Mouse (Mus musculus) heart, embryonic 14.5 days (tissue): ENCODE results near the gene Dusp6. TPM values are rescaled to one million over a fixed set of nuclear protein-coding genes. Genes with fewer than 3 reads are reported as not detected.

ENCODE experiments used
- ATAC-seq: fragments of 200-750 bp; cut with Nextera tagmentation; 2 replicates; pipeline ENCODE4 v1.8.0; 2017; ENCODE audit warnings: low read depth, moderate TSS enrichment; ENCODE audit not compliant: insufficient number of reproducible peaks, insufficient read depth, low FRiP score
- H3K27ac ChIP-seq, 2 experiments: fragments of 200-500 bp in 1 of 2; fragments of 300-500 bp in 1 of 2; sonication (generic) in 1 of 2; replicated peaks in 1 of 2; 2 replicates each; pipeline ENCODE4 v1.5.1; 2012 to 2014; ENCODE audit warnings: low read depth in 2 of 2, low read length in 2 of 2, control low read depth in 1 of 2, mild to moderate bottlenecking in 1 of 2, mixed read lengths in 1 of 2; ENCODE audit not compliant: control insufficient read depth in 1 of 2, insufficient read depth in 1 of 2
- H3K27me3 ChIP-seq: fragments of 300-500 bp; sonication (generic); 2 replicates; pipeline ENCODE4 v1.6.1; 2014; ENCODE audit warnings: mild to moderate bottlenecking, low read length, control low read depth; ENCODE audit not compliant: control insufficient read depth, insufficient read depth
- H3K36me3 ChIP-seq: fragments of 300-500 bp; sonication (generic); 2 replicates; pipeline ENCODE4 v1.6.1; 2014; ENCODE audit warnings: mild to moderate bottlenecking, control low read depth, low read length, mixed read lengths; ENCODE audit not compliant: control insufficient read depth, insufficient read depth
- H3K4me1 ChIP-seq, 2 experiments: fragments of 200-500 bp in 1 of 2; fragments of 300-500 bp in 1 of 2; sonication (generic) in 1 of 2; 2 replicates each; pipeline ENCODE4 v1.6.1; 2012 to 2014; ENCODE audit warnings: low read length in 2 of 2, control low read depth in 1 of 2, mixed read lengths in 1 of 2; ENCODE audit not compliant: control insufficient read depth in 2 of 2, insufficient read depth in 2 of 2
- H3K4me2 ChIP-seq: fragments of 300-500 bp; sonication (generic); 2 replicates; pipeline ENCODE4 v1.6.1; 2014; ENCODE audit warnings: mild to moderate bottlenecking, low read length
- H3K4me3 ChIP-seq, 2 experiments: fragments of 200-500 bp in 1 of 2; fragments of 300-500 bp in 1 of 2; sonication (generic) in 1 of 2; 2 replicates each; pipeline ENCODE4 v1.5.1; 2012 to 2014; ENCODE audit warnings: low read length in 2 of 2, mild to moderate bottlenecking in 2 of 2, control low read depth in 1 of 2, low read depth in 1 of 2, moderate library complexity in 1 of 2; ENCODE audit not compliant: control insufficient read depth in 1 of 2, insufficient read depth in 1 of 2
- H3K9ac ChIP-seq: fragments of 300-500 bp; sonication (generic); 2 replicates; pipeline ENCODE4 v1.6.1; 2014; ENCODE audit warnings: mild to moderate bottlenecking, low read length
- H3K9me3 ChIP-seq: fragments of 300-500 bp; sonication (generic); 2 replicates; pipeline ENCODE4 v1.6.1; 2016; ENCODE audit warnings: low read length, control low read depth; ENCODE audit not compliant: control insufficient read depth
- WGBS: fragments of 180-500 bp; shearing (Covaris S2); extraction: QIAGEN DNeasy Blood & Tissue Kit; methylation state at CpG from one replicate; pipeline ENCODE4 v1.1.7; 2014; 5-methylcytosine and 5-hydroxymethylcytosine counted together
- polyA plus RNA-seq: library from polyadenylated mRNA; unstranded; fragments of >200 nt; fragmentation: Nextera tagmentation; extraction: Ambion mirVana; gene quantifications from 2 replicates; pipeline ENCODE4 v1.2.1, GENCODE M21; 2014

Gene Dusp6
- polyA plus RNA-seq, 1 experiment from 2014 or later = 43.4 TPM

- Histone ChIP-seq H3K27ac (peak overlapping the region; percentile 94 to 96), H3K9ac (peak overlapping the region; percentile 90), H3K4me1 (peaks cover 5 to 22% of the 10 kb centered on the region in 2 experiments), H3K36me3 (peaks cover 23% of the 10 kb centered on the region), H3K9me3 (no peaks in the 10 kb centered on the region), H3K4me2 (peak overlapping the region; percentile 75), H3K27me3 (no peaks in the 10 kb centered on the region), H3K4me3 (peak overlapping the region; percentile 59 to 90)
- peak; percentile 9; the same call in 1 of the 2 replicates for ATAC-seq
- WGBS = under 1% methylated on average over 66 of the region's 66 CpGs
Measured at GRCm38 (mm10) chr10:99263419-99264221, 589 bp downstream of the Dusp6 start.

- peak overlapping the region; percentile 59 to 90 for H3K4me3 ChIP-seq
- peaks cover 13 to 30% of the 10 kb centered on the region in 2 experiments for H3K4me1 ChIP-seq
- peak overlapping the region; percentile 75 for H3K4me2 ChIP-seq
- no peaks in the 10 kb centered on the region for H3K27me3 ChIP-seq
- no peak for ATAC-seq
- H3K9me3 ChIP-seq = no peaks in the 10 kb centered on the region
- WGBS = under 1% methylated on average over 26 of the region's 26 CpGs
- H3K9ac ChIP-seq = peak overlapping the region; percentile 90
- H3K27ac ChIP-seq = peak overlapping the region; percentile 94 to 96
- peaks cover 23% of the 10 kb centered on the region for H3K36me3 ChIP-seq
Measured at GRCm38 (mm10) chr10:99264301-99265010, 1.4 kb downstream of the Dusp6 start.

DNA sequence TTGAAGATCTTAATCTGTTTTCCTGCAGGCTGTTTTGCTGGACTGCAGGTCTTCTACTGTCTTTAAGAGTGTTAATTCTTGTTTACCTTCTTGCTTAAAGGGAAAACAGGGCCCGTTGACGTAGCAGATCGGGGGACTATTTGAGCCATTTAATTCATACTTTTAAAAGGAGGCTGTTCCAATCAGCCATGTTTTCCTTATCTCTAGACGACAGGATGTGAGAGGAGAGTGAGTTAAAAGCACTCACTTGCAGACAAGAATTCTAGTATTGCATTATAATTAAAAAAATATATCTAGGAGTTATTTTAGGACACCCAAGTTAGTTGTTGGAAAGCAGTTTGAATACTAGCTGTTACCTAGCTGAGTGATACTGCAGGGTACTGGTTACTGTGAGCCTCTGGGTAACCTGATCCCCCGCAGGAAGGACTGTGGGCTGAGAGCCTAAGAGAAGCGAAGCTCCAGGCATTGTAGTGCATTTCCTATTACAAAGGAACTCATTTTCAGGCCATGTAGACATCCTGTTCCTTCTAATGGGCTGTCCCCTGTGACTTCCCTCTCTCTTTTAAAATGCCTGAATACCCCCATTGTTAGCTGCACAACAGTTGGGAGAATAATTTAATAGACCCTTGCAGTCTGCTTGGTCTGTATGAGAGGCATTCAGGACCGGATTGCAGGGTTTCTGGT lies 2.1 kb downstream of the Dusp6 start:
- Histone ChIP-seq H3K36me3 (peaks cover 23% of the 10 kb centered on the region), H3K27ac (peak overlapping the region; percentile 94 to 96), H3K4me3 (peak overlapping the region; percentile 59 to 90), H3K4me1 (peaks cover 14 to 32% of the 10 kb centered on the region in 2 experiments), H3K27me3 (no peaks in the 10 kb centered on the region), H3K9me3 (no peaks in the 10 kb centered on the region), H3K4me2 (peak overlapping the region; percentile 75), H3K9ac (peak overlapping the region; percentile 90)
- no peak for ATAC-seq
- WGBS = 6% methylated on average over 7 of the region's 7 CpGs

- Histone ChIP-seq H3K4me1 (peaks cover 19 to 36% of the 10 kb centered on the region in 2 experiments), H3K9me3 (no peaks in the 10 kb centered on the region), H3K27me3 (no peaks in the 10 kb centered on the region), H3K27ac (peak overlapping the region; percentile 17 to 96), H3K4me3 (peak overlapping the region; percentile 59 to 90), H3K9ac (peak overlapping the region; percentile 90), H3K4me2 (peak overlapping the region; percentile 75), H3K36me3 (peaks cover 23% of the 10 kb centered on the region)
- ATAC-seq = no peak
- 32% methylated on average over 14 of the region's 14 CpGs for WGBS
Measured at GRCm38 (mm10) chr10:99266025-99266424, 3.0 kb downstream of the Dusp6 start.

DNA sequence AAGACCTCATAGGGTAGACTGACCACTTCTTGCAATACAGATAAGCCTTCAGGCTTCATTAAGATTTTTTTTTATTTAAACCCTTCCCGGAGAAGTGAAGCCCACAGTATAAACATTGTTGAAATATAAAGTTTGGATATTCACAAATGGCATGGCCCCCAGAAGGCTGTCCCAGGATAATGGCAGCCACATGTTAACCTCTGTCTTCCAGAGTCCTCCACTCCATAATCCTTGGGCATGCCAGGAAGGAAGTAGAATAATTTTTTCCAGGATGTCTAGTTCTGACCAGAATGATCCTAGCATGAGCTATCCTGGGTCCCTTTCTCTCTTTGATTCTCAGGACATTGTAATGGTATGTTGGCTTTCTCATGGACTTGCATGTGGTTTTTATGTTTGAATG lies 4.6 kb downstream of the Dusp6 start:
- 69% methylated on average over 1 of the region's 1 CpGs for WGBS
- H3K4me1 ChIP-seq = peaks cover 19 to 36% of the 10 kb centered on the region in 2 experiments
- H3K9ac ChIP-seq = no peak overlapping the region; the same call in 1 of the 2 replicates
- peaks cover 23% of the 10 kb centered on the region for H3K36me3 ChIP-seq
- peak overlapping the region; percentile 75 for H3K4me2 ChIP-seq
- H3K27me3 ChIP-seq = no peaks in the 10 kb centered on the region
- no peak overlapping the region for H3K4me3 ChIP-seq
- no peak for ATAC-seq
- no peaks in the 10 kb centered on the region for H3K9me3 ChIP-seq
- H3K27ac ChIP-seq = peak overlapping the region in 1 of 2 experiments; percentile 74; a peak in 2 of 4 replicates

GRCm38 (mm10) chr10:99268421-99269300 lies 5.6 kb downstream of the Dusp6 start:
- Histone ChIP-seq H3K27ac (peak overlapping the region; percentile 21 to 74), H3K4me1 (peaks cover 19 to 36% of the 10 kb centered on the region in 2 experiments), H3K27me3 (no peaks in the 10 kb centered on the region), H3K4me3 (no peak overlapping the region; a peak in 1 of 4 replicates), H3K4me2 (peak overlapping the region; percentile 75), H3K9ac (no peak overlapping the region; the same call in 1 of the 2 replicates), H3K9me3 (no peaks in the 10 kb centered on the region), H3K36me3 (peaks cover 23% of the 10 kb centered on the region)
- no peak for ATAC-seq
- 35% methylated on average over 19 of the region's 19 CpGs for WGBS
